Mouse (Mus musculus) cerebral cortex, adult 2 months (tissue): ENCODE data around the gene Sgpl1.

ENCODE experiments used
- WGBS: fragments of 180-500 bp; shearing (Covaris S2); methylation state at CpG from one replicate; pipeline ENCODE4 v1.1.7; 2018; 5-methylcytosine and 5-hydroxymethylcytosine counted together

Gene Sgpl1

DNA sequence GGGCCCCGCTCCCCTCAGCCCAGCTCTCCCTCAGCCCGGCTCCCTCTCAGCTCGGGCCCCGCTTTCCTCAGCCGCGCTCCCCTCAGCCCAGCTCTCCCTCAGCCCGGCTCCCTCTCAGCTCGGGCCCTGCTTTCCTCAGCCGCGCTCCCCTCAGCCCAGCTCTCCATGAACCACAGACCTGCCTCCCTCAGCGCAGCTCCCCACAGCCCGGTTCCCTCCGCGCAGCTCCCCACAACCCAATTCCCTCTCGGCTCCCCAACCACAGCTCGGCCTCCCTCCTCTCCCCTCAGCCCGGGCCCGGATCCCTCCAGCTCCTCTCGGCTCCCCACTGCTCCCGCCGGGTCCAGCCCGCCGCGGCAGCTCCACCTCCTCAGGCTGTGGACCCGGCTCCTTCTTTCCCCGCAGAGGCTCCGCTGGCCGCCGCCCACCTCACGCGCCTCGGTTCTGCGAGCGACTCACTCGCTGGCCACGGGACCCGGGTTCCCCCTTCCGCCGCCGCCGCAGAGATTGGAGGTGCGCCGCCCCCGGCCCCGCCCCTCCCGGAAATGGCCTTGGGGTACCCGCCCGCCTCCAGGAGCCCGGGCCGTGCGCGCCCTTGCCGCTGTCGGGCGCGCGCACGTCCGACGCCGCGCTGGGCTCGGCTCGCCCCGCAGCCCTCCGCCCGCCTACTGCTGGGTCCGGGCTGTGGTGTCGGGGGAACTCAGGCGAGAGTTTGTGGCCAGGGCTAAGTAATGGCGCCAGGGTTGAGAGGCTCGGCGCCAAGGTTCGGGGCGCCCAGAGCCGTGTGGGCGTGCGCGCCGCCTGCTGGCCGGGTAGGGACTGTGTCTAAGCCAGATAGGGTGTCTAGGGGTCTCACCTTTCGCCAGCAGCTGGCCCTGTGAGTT, at the start of gene Sgpl1:
Gene Sgpl1 (minus strand): TSS at position 547 of the 884 bp plus-strand sequence.
- under 1% methylated on average over 80 of the region's 82 CpGs for WGBS

GRCm38 (mm10) chr10:61195718-61196291, 48.3 kb upstream of the Sgpl1 start:
- WGBS: 86% methylated on average over 5 of the region's 5 CpGs

GRCm38 (mm10) chr10:61195216-61195615, 47.7 kb upstream of the Sgpl1 start:
- 72% methylated on average over 8 of the region's 8 CpGs for WGBS

DNA sequence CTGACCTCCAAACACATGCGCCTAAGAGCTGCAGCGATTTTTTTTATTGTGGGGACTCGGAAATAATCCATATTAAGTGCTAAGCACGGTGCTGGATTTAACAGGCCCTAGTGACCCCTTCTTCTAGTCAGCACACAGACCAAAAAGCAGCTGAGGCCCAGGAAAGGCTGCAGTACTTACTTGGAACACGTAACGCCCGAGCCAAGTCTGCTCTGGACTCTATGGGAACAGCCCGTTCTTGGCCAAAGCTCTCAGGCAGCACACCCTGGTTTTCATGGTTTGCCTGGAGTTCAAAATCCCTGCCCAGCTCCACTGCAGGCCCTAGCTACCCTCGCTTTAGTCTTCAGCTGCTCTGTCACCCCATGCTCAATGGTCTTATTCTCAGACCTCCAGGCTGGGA, 47.1 kb upstream of the Sgpl1 start:
- WGBS: 88% methylated on average over 9 of the region's 9 CpGs

- WGBS: 58% methylated on average over 3 of the region's 3 CpGs
Measured at GRCm38 (mm10) chr10:61188010-61188409, 40.5 kb upstream of the Sgpl1 start.

GRCm38 (mm10) chr10:61187001-61187400, 39.5 kb upstream of the Sgpl1 start:
- WGBS: 86% methylated on average over 3 of the region's 3 CpGs

- 73% methylated on average over 6 of the region's 6 CpGs for WGBS
Measured at GRCm38 (mm10) chr10:61179927-61180326, 32.4 kb upstream of the Sgpl1 start.

DNA sequence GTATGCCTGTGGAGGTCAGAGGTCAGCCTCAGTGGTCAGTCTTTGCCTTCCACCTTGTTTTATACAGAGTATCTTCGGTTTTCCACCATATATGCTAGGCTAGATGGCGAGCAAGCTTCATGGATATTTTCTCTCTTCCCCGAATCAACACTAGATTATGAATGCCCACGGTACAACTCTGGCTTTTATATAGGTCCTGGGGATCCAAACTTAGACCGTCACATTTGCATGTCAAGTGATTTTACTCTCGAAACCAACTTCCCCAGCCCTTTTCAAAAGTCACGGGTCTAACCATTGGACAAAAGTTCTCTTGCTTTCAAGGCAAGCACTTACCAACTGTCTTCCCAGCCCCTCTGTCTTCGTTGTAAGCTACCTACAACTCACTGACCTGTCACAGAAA, 31.2 kb upstream of the Sgpl1 start:
- WGBS: 90% methylated on average over 8 of the region's 8 CpGs

DNA sequence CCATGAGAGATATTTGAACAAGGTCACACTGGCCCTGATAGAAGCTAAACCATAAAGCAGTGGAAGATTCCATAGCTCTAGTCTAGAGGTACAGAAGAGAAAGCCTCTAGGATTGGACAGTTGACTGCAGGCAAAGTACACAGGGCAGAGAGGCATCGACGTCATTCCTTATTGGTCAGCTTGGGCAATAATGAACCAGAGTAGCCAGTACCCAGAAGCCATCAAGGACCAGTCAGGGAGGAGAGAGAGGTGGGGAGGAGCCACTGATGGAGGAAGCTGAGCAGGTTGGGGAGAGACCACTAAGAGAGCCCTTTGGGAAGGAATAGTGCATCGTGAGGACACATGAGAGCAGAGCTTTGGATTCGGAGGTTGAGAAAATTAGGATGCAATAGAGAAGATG, 30.2 kb upstream of the Sgpl1 start:
- WGBS: 93% methylated on average over 4 of the region's 4 CpGs

GRCm38 (mm10) chr10:61176221-61176790, 28.8 kb upstream of the Sgpl1 start:
- WGBS: 59% methylated on average over 7 of the region's 7 CpGs

DNA sequence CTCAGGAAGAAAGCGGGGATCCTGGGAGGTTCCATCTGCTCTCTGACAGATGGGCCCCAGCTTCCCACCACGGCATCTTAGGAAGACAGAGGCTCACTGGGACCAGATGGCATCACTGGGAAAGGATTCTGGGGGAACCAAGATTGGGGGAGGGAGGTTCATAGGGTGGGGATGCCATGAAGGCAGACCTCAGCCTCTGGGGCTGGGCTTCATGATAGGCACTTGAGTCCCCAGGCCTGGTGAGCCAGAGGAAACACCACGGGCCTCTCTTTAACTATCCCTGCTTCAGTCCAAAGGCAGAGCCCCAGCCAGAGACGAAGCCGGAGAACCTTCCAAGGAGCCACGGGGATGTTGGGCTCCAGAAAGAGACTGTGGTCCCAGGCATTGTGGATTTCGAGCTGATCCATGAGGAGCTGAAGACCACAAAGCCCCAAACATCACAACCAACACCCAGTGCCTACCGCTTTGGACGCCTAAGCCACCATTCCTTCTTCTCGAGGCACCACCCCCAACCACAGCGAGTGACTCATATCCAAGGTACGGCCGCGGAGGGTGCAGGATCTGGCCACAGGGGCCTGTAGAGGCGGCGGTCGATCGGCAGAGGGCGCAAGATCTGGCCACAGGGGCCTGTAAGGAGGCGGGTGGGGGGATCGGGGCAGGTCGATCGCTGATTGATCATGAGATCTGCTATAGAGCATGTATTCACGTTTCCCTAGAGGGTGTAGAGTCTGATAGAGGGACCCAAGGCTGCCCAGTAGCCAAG, 28.1 kb upstream of the Sgpl1 start:
- 12% methylated on average over 24 of the region's 24 CpGs for WGBS

GRCm38 (mm10) chr10:61174711-61175441, 27.4 kb upstream of the Sgpl1 start:
- WGBS: 49% methylated on average over 13 of the region's 13 CpGs

- 86% methylated on average over 4 of the region's 4 CpGs for WGBS
Measured at GRCm38 (mm10) chr10:61172496-61172895, 25.0 kb upstream of the Sgpl1 start.

GRCm38 (mm10) chr10:61171654-61172053, 24.2 kb upstream of the Sgpl1 start, which contains the start of gene Tbata:
Gene Tbata (plus strand): TSS chr10:61171954.
- WGBS: 73% methylated on average over 3 of the region's 3 CpGs

GRCm38 (mm10) chr10:61168393-61168792, 20.9 kb upstream of the Sgpl1 start:
- 79% methylated on average over 2 of the region's 2 CpGs for WGBS

DNA sequence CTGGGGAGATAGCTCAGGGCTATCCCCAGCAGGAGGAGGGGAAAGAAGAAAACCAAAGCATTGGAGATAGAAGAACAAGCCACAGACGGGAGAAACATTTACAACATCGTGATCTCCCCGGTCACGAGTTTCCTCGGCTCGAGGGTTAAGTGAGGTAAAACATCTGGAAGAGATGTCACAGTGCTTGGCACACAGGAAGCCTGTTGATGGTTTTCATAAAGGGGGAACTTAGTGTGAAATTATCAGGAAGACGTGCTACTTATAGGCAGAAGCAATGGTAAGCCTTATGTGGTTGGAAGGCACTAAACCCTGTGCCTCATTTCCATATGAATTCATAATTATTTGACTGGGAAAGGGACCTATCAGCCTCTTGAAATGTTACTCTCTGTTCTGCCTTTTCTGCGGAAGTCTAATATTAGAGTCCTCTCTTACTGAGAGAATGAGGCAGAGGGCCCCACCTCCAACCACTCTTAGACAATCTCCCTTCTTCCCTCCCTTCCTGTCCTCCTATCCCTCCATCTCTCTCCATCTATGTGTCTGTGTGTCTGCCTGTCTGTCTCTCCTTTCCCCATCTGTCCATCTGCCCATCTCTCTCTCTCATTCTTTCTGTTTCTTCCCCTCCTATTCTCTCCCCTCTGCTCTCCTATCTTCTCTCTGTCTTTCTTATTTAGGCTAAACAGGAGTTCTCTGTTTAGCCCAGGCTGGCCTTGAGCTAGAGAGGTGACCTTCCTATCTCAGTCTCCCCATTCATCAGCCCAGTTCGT, 20.0 kb upstream of the Sgpl1 start:
- 69% methylated on average over 9 of the region's 9 CpGs for WGBS

- 89% methylated on average over 3 of the region's 3 CpGs for WGBS
Measured at GRCm38 (mm10) chr10:61162366-61162765, 14.9 kb upstream of the Sgpl1 start.

- whole genome bisulfite sequencing: 87% methylated on average over 4 of the region's 4 CpGs
Measured at GRCm38 (mm10) chr10:61160671-61161070, 13.2 kb upstream of the Sgpl1 start.

DNA sequence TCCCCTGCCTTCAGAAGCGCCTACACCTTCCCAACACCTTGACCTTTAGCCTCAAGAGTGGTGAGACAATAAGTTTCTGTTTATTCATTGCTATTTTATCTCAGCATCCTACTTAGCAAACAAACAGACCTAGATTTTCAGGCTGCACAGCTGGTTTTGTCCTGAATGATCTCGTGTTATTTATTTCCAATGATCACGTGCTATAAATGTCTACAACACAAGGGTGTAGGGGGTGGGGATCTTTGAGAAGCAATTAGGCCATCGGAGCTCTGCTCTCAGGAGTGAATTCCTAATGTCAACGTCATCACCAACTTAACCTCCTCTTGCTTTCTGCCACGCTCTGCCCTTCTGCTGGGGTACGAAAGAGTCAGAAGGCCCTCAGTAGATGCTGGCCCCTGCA, 12.6 kb upstream of the Sgpl1 start:
- WGBS: 82% methylated on average over 7 of the region's 7 CpGs

DNA sequence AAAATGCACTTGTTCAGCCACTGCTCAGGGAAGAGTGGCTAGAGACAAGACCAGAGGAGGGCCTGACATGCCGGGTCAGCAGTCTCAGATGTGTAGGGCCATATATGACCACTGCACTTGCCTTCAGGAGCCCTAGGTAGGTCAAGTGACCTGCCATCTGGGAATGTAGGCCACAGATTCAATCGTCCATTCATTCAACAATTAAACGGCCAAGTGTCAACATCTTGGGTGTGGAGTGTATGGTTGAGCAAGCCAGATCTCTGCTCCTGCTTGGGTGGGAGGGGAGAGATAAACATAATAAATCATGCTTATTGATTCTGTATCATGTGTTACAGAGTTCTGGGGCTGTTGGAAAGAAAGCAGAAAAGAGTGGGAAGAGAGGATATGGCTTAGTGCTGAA, 11.1 kb upstream of the Sgpl1 start:
- WGBS: 87% methylated on average over 3 of the region's 3 CpGs

DNA sequence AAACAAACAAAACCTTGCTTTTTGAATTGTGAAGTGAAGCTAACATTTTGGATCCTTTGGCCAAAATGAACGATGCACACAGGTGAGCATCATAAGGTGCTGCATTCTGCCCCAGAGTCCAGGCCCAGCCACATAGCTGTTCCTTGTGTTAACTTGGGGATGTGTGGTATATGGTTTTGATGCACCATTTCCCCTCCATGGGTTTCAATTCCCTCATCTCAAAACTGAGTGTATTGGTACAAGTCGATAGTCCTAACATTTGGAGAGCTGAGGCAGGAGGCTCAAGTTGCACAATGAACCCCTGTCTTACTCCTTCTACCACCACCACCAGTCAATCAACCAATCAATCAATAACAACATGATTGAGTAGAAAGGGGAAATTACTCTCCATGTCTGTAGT, 8.9 kb upstream of the Sgpl1 start:
- WGBS: 91% methylated on average over 2 of the region's 2 CpGs
